In genomic region chr9:108268701-108269100, GRCm38 (mm10) we compare ENCODE assay signal across 7 mouse cellular contexts. TPM values are rescaled to one million over a fixed set of nuclear protein-coding genes. Genes with fewer than 3 reads are reported as not detected.
DNase-seq lines count a peak whose midpoint lies in the region; TF ChIP-seq lines count a peak whose summit lies in the region.
"Not testable (repeated sequence)": the region's sequence is repeated elsewhere in the genome, so short reads cannot be mapped to it uniquely, and the experiment has no call there.

No protein-coding gene starts in this region.

- not testable (repeated sequence) for H3K36me3 ChIP-seq in small intestine, adult 2 months (ENCODE audit: control insufficient read depth, insufficient read depth, low read length)

- not testable (repeated sequence) for H3K4me3 ChIP-seq in small intestine, adult 2 months (ENCODE audit: low read depth, low read length)

- peaks cover 33% of the 10 kb centered on the region; the same call in 1 of the 2 replicates for H3K4me1 ChIP-seq in small intestine, adult 2 months (ENCODE audit: control insufficient read depth, insufficient read depth, insufficient read length, low read length)

- not testable (repeated sequence) for TF ChIP-seq POLR2A in small intestine, adult 2 months (IDR thresholded peaks at IDR 0.05; ENCODE audit: low read depth, low read length)

- DNase-seq in ZHBTc4 (ENCODE audit: low read depth, low spot score) = peak; percentile 39
- DNase-seq in adrenal gland, postnatal 14 days = peak; percentile 65
- peak; percentile 94 for DNase-seq in heart, adult 11 months
- DNase-seq in heart, postnatal 10 days = peak; percentile 57 to 59
- peak; percentile 47 for DNase-seq in kidney, adult 11 months
- DNase-seq in kidney, postnatal 36 days = peak; percentile 15 to 21

- intact Hi-C loops in heart, postnatal 10 days (cut with DNase I) = not testable (repeated sequence)

- WGBS in small intestine, adult 2 months = 18% methylated on average over 7 of the region's 7 CpGs

- not testable (repeated sequence) for H3K27me3 ChIP-seq in small intestine, adult 2 months (ENCODE audit: control insufficient read depth, insufficient read depth, low read length)

- H3K27ac ChIP-seq in small intestine, adult 2 months (ENCODE audit: insufficient read depth, low read depth, low read length) = 0 out of 2 replicates have a peak overlapping the region, but pooled peaks have one; percentile 24

- not testable (repeated sequence) for TF ChIP-seq CTCF in small intestine, adult 2 months (IDR thresholded peaks at IDR 0.05; ENCODE audit: extremely low read depth, insufficient read length, insufficient replicate concordance, low read depth, low read length)

RNA-seq across cellular contexts. Expression of gene Dag1, which starts 4.9 kb away (rescaled TPM):
- 156 and 176 TPM in 2 replicates for total RNA-seq in adrenal gland, postnatal 14 days (2021)
- 100 to 1,000 TPM; 369 to 394 TPM for total RNA-seq in heart, postnatal 10 days (2021)
- polyA plus RNA-seq in small intestine, adult 2 months (2012; rRNA removed) = 31.2 and 52.1 TPM in 2 replicates

RNA-seq across cellular contexts. Expression of gene Nicn1, which starts 21.5 kb away (rescaled TPM):
- total RNA-seq in adrenal gland, postnatal 14 days (2021) = 16.9 and 21.2 TPM in 2 replicates
- 10 to 100 TPM; 20.5 to 21.8 TPM for total RNA-seq in heart, postnatal 10 days (2021)
- 2.9 and 3.9 TPM in 2 replicates for polyA plus RNA-seq in small intestine, adult 2 months (2012; rRNA removed)

RNA-seq across cellular contexts. Expression of gene Amt, which starts 28.0 kb away (rescaled TPM):
- total RNA-seq in adrenal gland, postnatal 14 days (2021) = 6.8 and 13.2 TPM in 2 replicates
- total RNA-seq in heart, postnatal 10 days (2021) = 1 to 10 TPM; 5.2 to 6.9 TPM
- 1.4 and 1.9 TPM in 2 replicates for polyA plus RNA-seq in small intestine, adult 2 months (2012; rRNA removed)

RNA-seq across cellular contexts. Expression of gene Rhoa, which starts 37.2 kb away (rescaled TPM):
- 359 and 362 TPM in 2 replicates for total RNA-seq in adrenal gland, postnatal 14 days (2021)
- total RNA-seq in heart, postnatal 10 days (2021) = 100 to 1,000 TPM; 328 to 329 TPM
- 30.5 and 70.2 TPM in 2 replicates for polyA plus RNA-seq in small intestine, adult 2 months (2012; rRNA removed)

RNA-seq across cellular contexts. Expression of gene Tcta, which starts 37.3 kb away (rescaled TPM):
- 30.4 and 34.1 TPM in 2 replicates for total RNA-seq in adrenal gland, postnatal 14 days (2021)
- 10 to 100 TPM; 24.4 to 30.0 TPM for total RNA-seq in heart, postnatal 10 days (2021)
- polyA plus RNA-seq in small intestine, adult 2 months (2012; rRNA removed) = 19.0 and 36.7 TPM in 2 replicates

Comparison
In these comparisons a context has a peak if more than half of its experiments do, and no peak if none do; other contexts are left out.
1. DNase-seq: peak in every context shown above with its lines; median percentile 94 in heart, adult 11 months; 65 in adrenal gland, postnatal 14 days; 58 in heart, postnatal 10 days; 47 in kidney, adult 11 months; 39 in ZHBTc4; 18 in kidney, postnatal 36 days.